Mouse (Mus musculus) heart, embryonic 14.5 days (tissue): ENCODE measurements around the gene Gm15023. TPM values are rescaled to one million over a fixed set of nuclear protein-coding genes. Genes with fewer than 3 reads are reported as not detected.
"Not testable (repeated sequence)": the region's sequence is repeated elsewhere in the genome, so short reads cannot be mapped to it uniquely, and the experiment has no call there.

Experiments used
- ATAC-seq: fragments of 200-750 bp; cut with Nextera tagmentation; 2 replicates; pipeline ENCODE4 v1.8.0; 2017; ENCODE audit warnings: low read depth, moderate TSS enrichment; ENCODE audit not compliant: insufficient number of reproducible peaks, insufficient read depth, low FRiP score
- H3K27ac ChIP-seq, 2 experiments: fragments of 200-500 bp in 1 of 2; fragments of 300-500 bp in 1 of 2; sonication (generic) in 1 of 2; replicated peaks in 1 of 2; 2 replicates each; pipeline ENCODE4 v1.5.1; 2012 to 2014; ENCODE audit warnings: low read depth in 2 of 2, low read length in 2 of 2, control low read depth in 1 of 2, mild to moderate bottlenecking in 1 of 2, mixed read lengths in 1 of 2; ENCODE audit not compliant: control insufficient read depth in 1 of 2, insufficient read depth in 1 of 2
- H3K27me3 ChIP-seq: fragments of 300-500 bp; sonication (generic); 2 replicates; pipeline ENCODE4 v1.6.1; 2014; ENCODE audit warnings: mild to moderate bottlenecking, low read length, control low read depth; ENCODE audit not compliant: control insufficient read depth, insufficient read depth
- H3K36me3 ChIP-seq: fragments of 300-500 bp; sonication (generic); 2 replicates; pipeline ENCODE4 v1.6.1; 2014; ENCODE audit warnings: mild to moderate bottlenecking, control low read depth, low read length, mixed read lengths; ENCODE audit not compliant: control insufficient read depth, insufficient read depth
- H3K4me1 ChIP-seq, 2 experiments: fragments of 200-500 bp in 1 of 2; fragments of 300-500 bp in 1 of 2; sonication (generic) in 1 of 2; 2 replicates each; pipeline ENCODE4 v1.6.1; 2012 to 2014; ENCODE audit warnings: low read length in 2 of 2, control low read depth in 1 of 2, mixed read lengths in 1 of 2; ENCODE audit not compliant: control insufficient read depth in 2 of 2, insufficient read depth in 2 of 2
- H3K4me2 ChIP-seq: fragments of 300-500 bp; sonication (generic); 2 replicates; pipeline ENCODE4 v1.6.1; 2014; ENCODE audit warnings: mild to moderate bottlenecking, low read length
- H3K4me3 ChIP-seq, 2 experiments: fragments of 200-500 bp in 1 of 2; fragments of 300-500 bp in 1 of 2; sonication (generic) in 1 of 2; 2 replicates each; pipeline ENCODE4 v1.5.1; 2012 to 2014; ENCODE audit warnings: low read length in 2 of 2, mild to moderate bottlenecking in 2 of 2, control low read depth in 1 of 2, low read depth in 1 of 2, moderate library complexity in 1 of 2; ENCODE audit not compliant: control insufficient read depth in 1 of 2, insufficient read depth in 1 of 2
- H3K9ac ChIP-seq: fragments of 300-500 bp; sonication (generic); 2 replicates; pipeline ENCODE4 v1.6.1; 2014; ENCODE audit warnings: mild to moderate bottlenecking, low read length
- H3K9me3 ChIP-seq: fragments of 300-500 bp; sonication (generic); 2 replicates; pipeline ENCODE4 v1.6.1; 2016; ENCODE audit warnings: low read length, control low read depth; ENCODE audit not compliant: control insufficient read depth
- WGBS: fragments of 180-500 bp; shearing (Covaris S2); extraction: QIAGEN DNeasy Blood & Tissue Kit; methylation state at CpG from one replicate; pipeline ENCODE4 v1.1.7; 2014; 5-methylcytosine and 5-hydroxymethylcytosine counted together
- polyA plus RNA-seq: library from polyadenylated mRNA; unstranded; fragments of >200 nt; fragmentation: Nextera tagmentation; extraction: Ambion mirVana; gene quantifications from 2 replicates; pipeline ENCODE4 v1.2.1, GENCODE M21; 2014

Gm15023 gene
- polyA plus RNA-seq, result not detected in 2 replicates

DNA sequence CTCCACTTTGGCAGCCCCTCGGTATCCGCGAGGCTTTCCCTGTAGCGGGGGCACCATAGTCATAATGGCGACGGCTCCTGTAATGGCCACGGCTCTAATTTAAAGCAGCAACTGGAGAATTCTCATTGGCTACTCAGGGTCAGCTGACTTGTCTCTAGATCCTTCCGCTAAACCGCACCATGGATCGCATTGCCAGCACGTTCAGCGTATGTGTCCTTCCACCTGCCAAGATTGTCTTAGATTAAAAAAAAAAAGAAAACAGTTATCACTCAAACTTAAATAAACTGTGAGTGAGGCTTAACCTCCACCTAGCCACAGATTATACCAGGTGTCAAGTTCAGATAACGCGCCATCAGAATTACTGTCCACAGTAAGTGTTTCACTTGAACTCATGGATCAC, at the start of gene Gm15023:
Gene Gm15023, minus strand, starts transcription at position 101 of the 400 bp plus-strand sequence.
- H3K9ac ChIP-seq, H3K4me2 ChIP-seq: not testable (repeated sequence)
- 91% methylated on average over 5 of the region's 14 CpGs for WGBS

DNA sequence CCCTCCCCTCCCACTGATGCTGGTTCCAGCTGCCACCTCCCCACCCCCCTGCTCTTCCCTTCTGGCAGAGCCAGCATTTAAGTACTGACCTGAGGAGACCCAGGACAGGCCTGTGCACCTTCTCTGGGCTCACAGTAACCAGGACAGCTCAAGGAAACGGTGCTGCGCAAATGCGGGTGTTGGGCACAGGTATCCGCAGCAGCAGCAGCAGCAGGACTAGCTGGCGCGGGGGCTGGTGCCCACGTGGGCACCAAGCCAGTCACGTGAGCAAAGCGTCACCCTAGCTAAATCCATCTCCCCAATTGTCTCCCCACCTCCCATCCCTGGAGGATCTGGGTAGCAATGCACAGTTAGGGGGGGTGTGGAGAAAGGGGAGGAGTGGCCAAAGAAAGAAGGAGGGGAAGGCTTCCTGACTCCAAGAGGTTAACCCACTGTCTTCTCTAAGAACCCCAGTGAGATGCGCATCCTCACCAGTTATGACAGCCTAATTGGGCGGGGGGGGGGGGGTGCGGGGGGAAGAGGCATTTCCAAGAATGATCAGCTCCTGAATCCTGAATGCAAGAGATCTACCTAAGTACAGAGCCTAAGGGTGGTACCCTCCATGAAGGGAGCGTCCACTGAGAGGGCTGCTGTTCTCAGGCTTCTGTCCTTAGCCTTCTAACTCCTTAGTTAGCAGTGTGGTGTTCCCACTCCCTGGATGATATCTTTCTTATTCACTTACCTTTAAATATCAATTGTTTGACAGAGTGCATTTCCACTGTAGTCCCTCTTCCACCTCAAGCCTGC, 33.2 kb upstream of the Gm15023 start, which contains the start of gene Tceal6:
Gene Tceal6, minus strand, starts transcription at position 252 of the 786 bp plus-strand sequence.
- Histone ChIP-seq H3K4me2 (peak within 1 kb of the TSS; percentile 63), H3K36me3 (no peaks in the 10 kb centered on the region), H3K9me3 (no peaks in the 10 kb centered on the region), H3K4me3 (peak within 1 kb of the TSS; percentile 32 to 34), H3K4me1 (no peaks in the 10 kb centered on the region), H3K9ac (no peak within 1 kb of the TSS; the same call in 1 of the 2 replicates), H3K27ac (no peak within 1 kb of the TSS), H3K27me3 (peaks cover 4% of the 10 kb centered on the region; the same call in 1 of the 2 replicates)
- no peak for ATAC-seq
- WGBS, result 25% methylated on average over 12 of the region's 13 CpGs

More for the DNA sequence above, at the start of gene Gm15023:
- H3K27ac ChIP-seq, H3K36me3 ChIP-seq, H3K27me3 ChIP-seq, H3K4me3 ChIP-seq, H3K4me1 ChIP-seq, H3K9me3 ChIP-seq, ATAC-seq: not testable (repeated sequence)

DNA sequence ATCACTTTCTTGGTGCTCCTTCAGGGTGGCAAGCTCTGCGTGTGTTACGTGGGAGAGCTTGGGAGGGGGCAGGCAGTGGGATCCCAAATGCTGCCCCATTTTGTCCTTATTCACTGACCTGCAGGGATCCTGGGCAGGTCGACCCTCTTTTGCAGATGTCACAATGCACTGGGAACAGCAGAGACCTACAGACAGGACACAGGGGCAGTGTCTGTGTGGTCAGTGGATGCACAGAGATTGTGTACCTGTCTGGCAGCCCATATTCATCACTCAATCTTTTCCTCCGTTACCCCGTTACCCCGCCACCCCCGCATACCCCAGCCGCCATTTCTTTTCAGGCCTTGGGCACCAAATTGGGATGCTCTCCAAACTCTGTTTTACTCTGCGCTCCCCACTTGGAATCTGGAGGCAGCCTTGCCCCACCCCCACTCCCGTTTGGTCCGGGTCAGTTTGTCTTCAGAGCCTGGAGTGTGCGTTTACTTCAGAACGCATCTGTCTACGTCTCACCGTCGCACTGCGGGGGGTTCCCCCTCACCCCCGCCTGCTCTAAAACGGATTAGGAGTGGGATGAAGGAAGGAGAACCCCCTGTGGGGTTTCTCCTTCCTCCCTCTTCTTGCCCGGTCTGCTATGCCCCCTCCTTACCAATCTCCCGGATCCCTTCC, 32.5 kb upstream of the Gm15023 start:
- not testable (repeated sequence) for H3K9ac ChIP-seq

DNA sequence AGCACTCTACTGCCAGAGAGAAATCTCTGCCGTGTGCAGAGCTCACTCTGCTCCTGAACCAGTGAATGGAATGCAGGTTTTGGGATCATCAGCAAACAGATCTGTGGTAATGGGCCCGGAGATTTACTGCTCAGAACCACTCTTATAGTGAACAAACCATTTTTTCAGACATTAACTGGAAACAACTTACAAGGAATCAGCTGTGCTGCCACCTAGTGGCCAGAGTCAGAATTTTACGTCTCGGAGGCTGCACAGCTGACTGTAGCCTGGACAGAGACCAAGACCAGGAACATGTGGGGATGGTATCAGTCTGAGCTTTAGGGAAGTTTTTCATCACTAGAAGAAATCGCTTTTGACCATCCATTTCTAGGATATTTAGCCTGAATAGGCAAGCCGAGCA, 12.5 kb upstream of the Gm15023 start:
- H3K4me1 ChIP-seq, H3K27me3 ChIP-seq, H3K4me2 ChIP-seq, H3K27ac ChIP-seq, H3K4me3 ChIP-seq, H3K36me3 ChIP-seq, ATAC-seq, H3K9me3 ChIP-seq, H3K9ac ChIP-seq: not testable (repeated sequence)
- no CpG with 5 or more reads among the region's 6 CpGs for WGBS

More for the DNA sequence above, 32.5 kb upstream of the Gm15023 start:
- H3K27me3 ChIP-seq, H3K4me1 ChIP-seq, H3K36me3 ChIP-seq, ATAC-seq, H3K27ac ChIP-seq, H3K9me3 ChIP-seq: not testable (repeated sequence)
- 22% methylated on average over 21 of the region's 21 CpGs for WGBS
- Histone ChIP-seq H3K4me2 (peak overlapping the region; percentile 63), H3K4me3 (peak overlapping the region; percentile 32 to 34)

DNA sequence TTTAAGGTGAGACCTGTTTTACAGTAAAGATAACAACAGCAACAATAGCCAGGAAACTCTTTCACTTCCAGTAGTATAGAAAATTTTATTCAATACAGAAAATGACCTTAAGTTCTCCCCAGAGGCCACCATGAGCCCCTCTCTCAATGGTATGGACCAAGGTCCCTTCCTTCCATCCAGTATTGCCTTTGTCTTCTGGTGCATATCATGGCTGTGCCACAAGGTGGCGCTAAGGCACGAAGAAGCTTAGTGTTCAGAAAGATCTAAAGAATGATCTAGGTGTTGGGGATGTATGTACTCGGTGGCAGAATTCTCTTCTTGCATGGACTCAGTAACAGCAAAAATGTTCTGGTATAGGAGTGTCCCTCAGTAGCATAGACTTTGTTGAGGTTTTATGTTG, 11.2 kb upstream of the Gm15023 start:
- H3K4me3 ChIP-seq, H3K4me1 ChIP-seq: not testable (repeated sequence)
- no CpG with 5 or more reads among the region's 3 CpGs for WGBS

More for the DNA sequence above, 11.2 kb upstream of the Gm15023 start:
- not testable (repeated sequence) for H3K27me3 ChIP-seq, H3K36me3 ChIP-seq, H3K27ac ChIP-seq, H3K9me3 ChIP-seq, H3K4me2 ChIP-seq, H3K9ac ChIP-seq, ATAC-seq

Other genes with a start within 250 kb of the Gm15023 start
- gene Nxf2, start 212.9 kb downstream of the Gm15023 start, polyA plus RNA-seq, result 0.28 and 0.42 TPM in 2 replicates
- 9.8 and 10.8 TPM in 2 replicates for gene Zmat1, start 168.4 kb downstream of the Gm15023 start, polyA plus RNA-seq
- 0.67 TPM in 1 of 2 replicates, not detected in the other for gene Tceal6, start 33.1 kb upstream of the Gm15023 start, polyA plus RNA-seq
- gene Pramel3, start 124.7 kb upstream of the Gm15023 start, polyA plus RNA-seq, result not detected in 2 replicates
- 0.08 TPM in 1 of 2 replicates, not detected in the other for gene Gm5128, start 195.7 kb upstream of the Gm15023 start, polyA plus RNA-seq